Mouse (Mus musculus): ENCODE measurements around the gene Tcaf2. TPM values are rescaled to one million over a fixed set of nuclear protein-coding genes. Genes with fewer than 3 reads are reported as not detected.

Gene Tcaf2
- 6.1 and 7.0 TPM in 2 replicates for polyA plus RNA-seq (2015; fragmentation: Nextera tagmentation; extraction: Ambion mirVana)

GRCm38 (mm10) chr6:42644912-42645549, at the start of gene Tcaf2:
Gene Tcaf2 (minus strand): TSS chr6:42645254.
- Histone ChIP-seq H3K27ac (ENCODE audit: low read length) (no peak within 1 kb of the TSS), H3K4me1 (ENCODE audit: insufficient read depth, low read length) (no peaks in the 10 kb centered on the region), H3K27me3 (ENCODE audit: insufficient read depth, low read length) (no peaks in the 10 kb centered on the region), H3K4me3 (ENCODE audit: low read length) (peak within 1 kb of the TSS; percentile 47), H3K4me2 (replicated peaks; ENCODE audit: low read depth, low read length) (peak within 1 kb of the TSS; percentile 61), H3K9ac (replicated peaks; ENCODE audit: low read length) (peak within 1 kb of the TSS; percentile 47), H3K9me3 (ENCODE audit: low read length) (no peaks in the 10 kb centered on the region), H3K36me3 (ENCODE audit: insufficient read depth, low read length) (no peaks in the 10 kb centered on the region)
- ATAC-seq (ENCODE audit: low FRiP score, low TSS enrichment): peak; percentile 100
- WGBS: under 1% methylated on average over 23 of the region's 23 CpGs

GRCm38 (mm10) chr6:42692517-42693190, 47.6 kb upstream of the Tcaf2 start:
- peaks cover 5% of the 10 kb centered on the region; the same call in 1 of the 2 replicates for H3K4me1 ChIP-seq (ENCODE audit: insufficient read depth, low read length)
- H3K27ac ChIP-seq (ENCODE audit: low read length): peak overlapping the region; percentile 97
- ATAC-seq (ENCODE audit: low FRiP score, low TSS enrichment): peak; percentile 96
- H3K4me2 ChIP-seq (replicated peaks; ENCODE audit: low read depth, low read length): peak overlapping the region; percentile 83
- peak overlapping the region; percentile 90 for H3K9ac ChIP-seq (replicated peaks; ENCODE audit: low read length)
- H3K9me3 ChIP-seq (ENCODE audit: low read length): peaks cover under 1% of the 10 kb centered on the region
- peaks cover 3% of the 10 kb centered on the region; the same call in 1 of the 2 replicates for H3K36me3 ChIP-seq (ENCODE audit: insufficient read depth, low read length)
- H3K4me3 ChIP-seq (ENCODE audit: low read length): peak overlapping the region; percentile 77
- under 1% methylated on average over 32 of the region's 32 CpGs for WGBS
- H3K27me3 ChIP-seq (ENCODE audit: insufficient read depth, low read length): no peaks in the 10 kb centered on the region

DNA sequence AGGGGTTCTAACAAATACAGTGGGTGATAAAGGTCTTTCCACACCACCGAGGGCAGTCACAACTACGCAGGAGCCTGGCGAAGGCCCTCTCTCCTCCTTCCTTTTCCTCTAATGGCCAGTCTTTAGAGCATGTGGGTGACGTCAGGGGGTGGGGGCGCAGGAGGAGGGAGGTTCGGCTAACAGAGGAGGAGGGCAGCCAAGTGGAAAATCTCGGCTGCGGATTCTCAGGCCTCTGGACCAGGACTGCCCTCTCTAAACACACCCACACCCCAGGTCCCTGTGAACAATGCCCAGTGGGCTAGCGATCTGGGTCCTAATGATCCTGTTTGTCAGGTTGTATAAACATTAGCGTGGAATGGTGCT, 47.1 kb upstream of the Tcaf2 start:
- H3K9ac ChIP-seq (replicated peaks; ENCODE audit: low read length): peak overlapping the region; percentile 90
- 0 out of 2 replicates have a peak, but pooled peaks cover 3% of the 10 kb centered on the region for H3K36me3 ChIP-seq (ENCODE audit: insufficient read depth, low read length)
- no peaks in the 10 kb centered on the region for H3K9me3 ChIP-seq (ENCODE audit: low read length)
- peak overlapping the region; percentile 77 for H3K4me3 ChIP-seq (ENCODE audit: low read length)
- peaks cover 5% of the 10 kb centered on the region; the same call in 1 of the 2 replicates for H3K4me1 ChIP-seq (ENCODE audit: insufficient read depth, low read length)
- peak overlapping the region; percentile 83 for H3K4me2 ChIP-seq (replicated peaks; ENCODE audit: low read depth, low read length)
- H3K27ac ChIP-seq (ENCODE audit: low read length): peak overlapping the region; percentile 97
- peak; percentile 95 for ATAC-seq (ENCODE audit: low FRiP score, low TSS enrichment)
- no peaks in the 10 kb centered on the region for H3K27me3 ChIP-seq (ENCODE audit: insufficient read depth, low read length)
- 0% methylated on average over 10 of the region's 10 CpGs for WGBS

DNA sequence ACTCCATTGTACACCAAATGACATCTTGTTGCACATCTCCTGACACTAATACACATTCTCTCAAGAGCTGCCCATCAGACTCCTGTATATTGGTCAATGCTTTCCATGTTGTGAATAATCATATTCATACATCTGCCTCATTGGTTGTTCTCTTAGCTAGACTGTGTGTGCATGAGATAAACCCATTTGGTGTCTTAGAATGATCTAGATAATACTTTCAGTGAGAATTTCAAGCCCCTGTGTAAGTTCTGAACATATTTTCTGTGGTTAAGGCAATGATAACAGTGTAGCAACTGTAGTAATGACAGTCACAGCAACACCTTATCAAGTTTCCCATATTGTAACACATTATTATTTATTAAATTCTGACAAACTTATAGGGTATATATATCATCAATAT, 44.7 kb upstream of the Tcaf2 start:
- Histone ChIP-seq H3K27me3 (ENCODE audit: insufficient read depth, low read length) (no peaks in the 10 kb centered on the region), H3K9me3 (ENCODE audit: low read length) (no peaks in the 10 kb centered on the region), H3K27ac (ENCODE audit: low read length) (no peak overlapping the region), H3K4me1 (ENCODE audit: insufficient read depth, low read length) (peaks cover 5% of the 10 kb centered on the region; the same call in 1 of the 2 replicates), H3K4me3 (ENCODE audit: low read length) (no peak overlapping the region), H3K4me2 (replicated peaks; ENCODE audit: low read depth, low read length) (no peak overlapping the region), H3K9ac (replicated peaks; ENCODE audit: low read length) (no peak overlapping the region), H3K36me3 (ENCODE audit: insufficient read depth, low read length) (peaks cover 19% of the 10 kb centered on the region)
- no peak for ATAC-seq (ENCODE audit: low FRiP score, low TSS enrichment)

DNA sequence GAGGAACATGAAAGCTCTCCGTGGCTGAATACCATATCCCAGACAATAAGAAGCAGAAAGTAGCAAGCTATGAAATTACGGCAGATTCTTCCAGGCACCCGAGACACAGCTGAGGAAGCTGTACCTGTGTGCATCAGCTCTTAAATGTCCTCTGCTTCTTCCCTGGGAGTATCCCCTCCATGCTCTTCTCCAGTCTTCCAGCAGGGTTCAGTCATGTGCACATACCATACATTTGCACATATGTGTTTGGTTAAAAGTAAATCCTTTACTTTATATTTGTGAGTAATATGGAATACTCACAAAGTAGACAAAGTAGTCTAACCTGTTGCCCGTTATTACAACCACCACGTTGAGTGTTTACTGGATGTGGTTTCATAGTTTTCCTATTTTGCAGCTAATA, 42.9 kb upstream of the Tcaf2 start:
- WGBS: 91% methylated on average over 5 of the region's 5 CpGs
- no peaks in the 10 kb centered on the region for H3K9me3 ChIP-seq (ENCODE audit: low read length)
- H3K4me2 ChIP-seq (replicated peaks; ENCODE audit: low read depth, low read length): no peak overlapping the region
- H3K27me3 ChIP-seq (ENCODE audit: insufficient read depth, low read length): no peaks in the 10 kb centered on the region
- no peak for ATAC-seq (ENCODE audit: low FRiP score, low TSS enrichment)
- H3K36me3 ChIP-seq (ENCODE audit: insufficient read depth, low read length): peaks cover 24% of the 10 kb centered on the region
- peaks cover 5% of the 10 kb centered on the region; the same call in 1 of the 2 replicates for H3K4me1 ChIP-seq (ENCODE audit: insufficient read depth, low read length)
- H3K27ac ChIP-seq (ENCODE audit: low read length): no peak overlapping the region
- no peak overlapping the region for H3K9ac ChIP-seq (replicated peaks; ENCODE audit: low read length)
- no peak overlapping the region for H3K4me3 ChIP-seq (ENCODE audit: low read length)

DNA sequence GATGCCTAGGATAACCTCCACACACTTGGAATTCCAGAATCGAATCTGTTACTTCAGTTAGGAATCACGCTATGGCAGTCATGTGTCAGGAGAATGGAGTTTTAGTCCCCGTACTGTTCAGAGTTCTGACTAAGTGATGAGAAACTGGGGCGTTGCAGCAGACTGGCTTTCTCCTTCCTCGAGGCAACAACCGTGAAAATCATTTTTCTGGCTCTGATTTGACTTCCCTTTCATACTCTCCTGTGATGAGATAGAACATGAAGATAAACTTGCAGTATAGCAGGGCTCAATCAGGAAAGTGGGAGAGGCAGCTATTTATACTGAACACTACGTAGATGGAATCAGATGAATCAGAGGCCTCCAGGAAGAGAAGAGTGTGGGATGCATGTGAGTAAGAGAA, 35.0 kb upstream of the Tcaf2 start:
- Histone ChIP-seq H3K9ac (replicated peaks; ENCODE audit: low read length) (no peak overlapping the region), H3K27me3 (ENCODE audit: insufficient read depth, low read length) (no peaks in the 10 kb centered on the region), H3K9me3 (ENCODE audit: low read length) (no peaks in the 10 kb centered on the region), H3K4me2 (replicated peaks; ENCODE audit: low read depth, low read length) (no peak overlapping the region), H3K4me3 (ENCODE audit: low read length) (no peak overlapping the region), H3K4me1 (ENCODE audit: insufficient read depth, low read length) (no peaks in the 10 kb centered on the region), H3K36me3 (ENCODE audit: insufficient read depth, low read length) (peaks cover 48% of the 10 kb centered on the region), H3K27ac (ENCODE audit: low read length) (no peak overlapping the region)
- WGBS: 81% methylated on average over 7 of the region's 7 CpGs
- ATAC-seq (ENCODE audit: low FRiP score, low TSS enrichment): no peak

DNA sequence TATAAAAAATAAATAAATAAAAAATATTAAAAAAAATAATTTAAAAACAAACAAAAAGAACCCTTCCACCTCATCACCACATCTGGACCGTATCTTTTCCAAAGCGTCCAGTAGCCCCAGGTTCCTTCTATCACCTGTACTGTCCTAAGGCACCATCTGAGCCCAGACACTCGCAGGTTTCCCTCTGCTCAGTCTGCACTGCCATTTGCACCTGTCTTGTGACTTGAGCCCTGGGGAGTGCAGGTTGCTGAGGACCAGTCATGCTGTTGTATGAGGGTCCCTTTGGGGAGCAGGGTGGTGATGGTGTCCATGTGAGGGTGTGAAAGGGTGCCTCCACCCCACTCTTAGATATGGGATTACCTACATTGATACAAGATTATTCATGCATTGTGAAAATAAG, 31.0 kb upstream of the Tcaf2 start:
- H3K4me1 ChIP-seq (ENCODE audit: insufficient read depth, low read length): no peaks in the 10 kb centered on the region
- no peak overlapping the region for H3K4me2 ChIP-seq (replicated peaks; ENCODE audit: low read depth, low read length)
- H3K27ac ChIP-seq (ENCODE audit: low read length): no peak overlapping the region
- no peak overlapping the region for H3K9ac ChIP-seq (replicated peaks; ENCODE audit: low read length)
- WGBS: 92% methylated on average over 3 of the region's 3 CpGs
- H3K27me3 ChIP-seq (ENCODE audit: insufficient read depth, low read length): no peaks in the 10 kb centered on the region
- ATAC-seq (ENCODE audit: low FRiP score, low TSS enrichment): no peak
- H3K36me3 ChIP-seq (ENCODE audit: insufficient read depth, low read length): peaks cover 71% of the 10 kb centered on the region
- no peak overlapping the region for H3K4me3 ChIP-seq (ENCODE audit: low read length)
- no peaks in the 10 kb centered on the region for H3K9me3 ChIP-seq (ENCODE audit: low read length)

GRCm38 (mm10) chr6:42671767-42672166, 26.7 kb upstream of the Tcaf2 start:
- Histone ChIP-seq H3K36me3 (ENCODE audit: insufficient read depth, low read length) (peaks cover 54% of the 10 kb centered on the region), H3K27me3 (ENCODE audit: insufficient read depth, low read length) (no peaks in the 10 kb centered on the region), H3K4me2 (replicated peaks; ENCODE audit: low read depth, low read length) (no peak overlapping the region), H3K4me3 (ENCODE audit: low read length) (no peak overlapping the region), H3K9me3 (ENCODE audit: low read length) (no peaks in the 10 kb centered on the region), H3K4me1 (ENCODE audit: insufficient read depth, low read length) (no peaks in the 10 kb centered on the region), H3K27ac (ENCODE audit: low read length) (no peak overlapping the region), H3K9ac (replicated peaks; ENCODE audit: low read length) (no peak overlapping the region)
- 81% methylated on average over 1 of the region's 1 CpGs for WGBS
- no peak for ATAC-seq (ENCODE audit: low FRiP score, low TSS enrichment)

- H3K4me1 ChIP-seq (ENCODE audit: insufficient read depth, low read length): no peaks in the 10 kb centered on the region
- no peak overlapping the region for H3K4me2 ChIP-seq (replicated peaks; ENCODE audit: low read depth, low read length)
- H3K36me3 ChIP-seq (ENCODE audit: insufficient read depth, low read length): peaks cover 15% of the 10 kb centered on the region
- H3K9ac ChIP-seq (replicated peaks; ENCODE audit: low read length): no peak overlapping the region
- ATAC-seq (ENCODE audit: low FRiP score, low TSS enrichment): no peak
- H3K4me3 ChIP-seq (ENCODE audit: low read length): no peak overlapping the region
- H3K27ac ChIP-seq (ENCODE audit: low read length): no peak overlapping the region
- no peaks in the 10 kb centered on the region for H3K9me3 ChIP-seq (ENCODE audit: low read length)
- H3K27me3 ChIP-seq (ENCODE audit: insufficient read depth, low read length): no peaks in the 10 kb centered on the region
- WGBS: 95% methylated on average over 2 of the region's 2 CpGs
Measured at GRCm38 (mm10) chr6:42667722-42668121, 22.7 kb upstream of the Tcaf2 start.

DNA sequence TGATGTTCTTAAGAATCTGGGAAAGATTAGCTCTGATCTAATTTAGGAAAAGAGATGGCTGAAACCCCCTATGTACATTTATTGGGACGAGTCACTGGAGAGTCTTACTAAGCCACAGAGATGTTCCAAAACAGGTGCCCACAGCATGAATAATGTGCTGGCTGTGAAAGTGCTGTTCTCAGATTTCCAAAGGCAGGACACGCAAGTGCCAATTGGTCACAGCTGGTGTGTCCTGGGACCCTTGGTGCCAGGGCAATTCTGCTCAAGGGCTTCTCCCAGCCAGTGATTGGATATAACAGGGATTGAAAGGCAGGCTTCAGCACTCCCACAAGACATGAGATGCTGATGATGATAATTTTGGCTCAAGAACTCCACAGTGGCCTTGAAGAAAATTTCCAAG, 16.7 kb upstream of the Tcaf2 start:
- Histone ChIP-seq H3K9me3 (ENCODE audit: low read length) (no peaks in the 10 kb centered on the region), H3K4me1 (ENCODE audit: insufficient read depth, low read length) (no peaks in the 10 kb centered on the region), H3K36me3 (ENCODE audit: insufficient read depth, low read length) (no peaks in the 10 kb centered on the region), H3K9ac (replicated peaks; ENCODE audit: low read length) (no peak overlapping the region), H3K27me3 (ENCODE audit: insufficient read depth, low read length) (no peaks in the 10 kb centered on the region), H3K27ac (ENCODE audit: low read length) (no peak overlapping the region), H3K4me2 (replicated peaks; ENCODE audit: low read depth, low read length) (no peak overlapping the region), H3K4me3 (ENCODE audit: low read length) (no peak overlapping the region)
- no peak for ATAC-seq (ENCODE audit: low FRiP score, low TSS enrichment)
- 42% methylated on average over 2 of the region's 2 CpGs for WGBS

Data from kidney, embryonic 16.5 days (tissue).